Mouse (Mus musculus) left cerebral cortex, postnatal 36 days (tissue): ENCODE measurements around the gene Plekhg3. TPM values are rescaled to one million over a fixed set of nuclear protein-coding genes. Genes with fewer than 3 reads are reported as not detected.

Source experiments
- DNase-seq, 2 experiments: peaks; one replicate each; pipeline ENCODE4 v3.0.0; 2021 to 2022; ENCODE audit warnings: low spot score in 2 of 2, mixed read lengths in 1 of 2
- intact Hi-C: fragments of 180-260 bp; cut with DNase I; formaldehyde crosslinking; loops from one replicate; pipeline ENCODE4 v1.15.1; 2025
- microRNA-seq: library from miRNA; unstranded; fragments of <30 nt; microRNA quantifications from one replicate; pipeline ENCODE4 v1.2.0, GENCODE M21; 2022
- total RNA-seq, 2 experiments: library from RNA; stranded (reverse); gene quantifications; 2 replicates each; pipeline ENCODE4 v1.2.3; 2021

The Plekhg3 gene
- total RNA-seq, 2 experiments from 2014 or later, result 16.6 to 18.3 TPM

- intact Hi-C loops, result loop anchor here (10.0 kb wide), 1 partner anchor 224 kb away; the partner anchor contains the start of gene Zbtb1
- DNase-seq, result no peak
Measured at GRCm38 (mm10) chr12:76598196-76598928, 67.7 kb downstream of the Plekhg3 start.

GRCm38 (mm10) chr12:76603779-76604178, 73.1 kb downstream of the Plekhg3 start:
- intact Hi-C loops, result no loop called here
- no peak for DNase-seq

- no peak for DNase-seq
- intact Hi-C loops, result no loop called here
Measured at GRCm38 (mm10) chr12:76604546-76604945, 73.9 kb downstream of the Plekhg3 start.

- DNase-seq, result no peak
- intact Hi-C loops, result no loop called here
Measured at GRCm38 (mm10) chr12:76605837-76606236, 75.1 kb downstream of the Plekhg3 start.

- no peak for DNase-seq
- intact Hi-C loops, result no loop called here
Measured at GRCm38 (mm10) chr12:76608241-76608640, 77.5 kb downstream of the Plekhg3 start.

GRCm38 (mm10) chr12:76608997-76609565, 78.4 kb downstream of the Plekhg3 start:
- DNase-seq, result no peak
- intact Hi-C loops, result no loop called here

- DNase-seq, result no peak
- intact Hi-C loops, result no loop called here
Measured at GRCm38 (mm10) chr12:76612621-76613020, 81.9 kb downstream of the Plekhg3 start.

GRCm38 (mm10) chr12:76614868-76615579, 84.3 kb downstream of the Plekhg3 start:
- intact Hi-C loops, result no loop called here
- no peak for DNase-seq

GRCm38 (mm10) chr12:76615580-76615937, 84.9 kb downstream of the Plekhg3 start:
- intact Hi-C loops, result no loop called here
- DNase-seq, result no peak

GRCm38 (mm10) chr12:76618175-76618574, 87.5 kb downstream of the Plekhg3 start:
- intact Hi-C loops, result no loop called here
- no peak for DNase-seq

GRCm38 (mm10) chr12:76619847-76620246, 89.2 kb downstream of the Plekhg3 start:
- intact Hi-C loops, result no loop called here
- DNase-seq, result no peak

- peak in 1 of 2 experiments; percentile 35 for DNase-seq
- intact Hi-C loops, result no loop called here
Measured at GRCm38 (mm10) chr12:76623374-76623773, 92.7 kb downstream of the Plekhg3 start.

Small RNA genes lying within 50 kb of the gene (microRNA-seq; reads per million reads assigned to microRNA genes)
- not detected for gene Mir5135

Other genes with a start within 250 kb of the Plekhg3 start
- gene Akap5, start 206.0 kb upstream of the Plekhg3 start, total RNA-seq, result 10 to 100 TPM; 81.3 to 94.9 TPM
- 10 to 100 TPM; 17.8 to 19.6 TPM for gene Zbtb25, start 161.3 kb upstream of the Plekhg3 start, total RNA-seq
- 1 to 10 TPM; 4.6 to 6.6 TPM for gene Zbtb1, start 160.6 kb upstream of the Plekhg3 start, total RNA-seq
- 10 to 100 TPM; 62.5 to 67.5 TPM for gene Hspa2, start 126.7 kb upstream of the Plekhg3 start, total RNA-seq
- gene Ppp1r36, start 113.4 kb upstream of the Plekhg3 start, total RNA-seq, result 1 to 10 TPM; 1.2 to 1.3 TPM
- gene Sptb, start 179.7 kb downstream of the Plekhg3 start, total RNA-seq, result 10 to 100 TPM; 81.7 to 90.4 TPM
- gene Churc1, start 234.6 kb downstream of the Plekhg3 start, total RNA-seq, result 10 to 100 TPM; 32.1 to 37.5 TPM
- gene Fntb, start 234.7 kb downstream of the Plekhg3 start, total RNA-seq, result 10 to 100 TPM; 25.8 to 27.5 TPM